In genomic region chr1:56972251-56972949, GRCm38 (mm10) we compare ENCODE assay signal across 8 mouse cellular contexts. TPM values are rescaled to one million over a fixed set of nuclear protein-coding genes. Genes with fewer than 3 reads are reported as not detected.
DNase-seq lines count a peak whose midpoint lies in the region; ATAC-seq lines count a peak whose summit lies in the region.

No protein-coding gene starts in this region.

- DNase-seq in left cerebral cortex, postnatal 4 days = peak; percentile 66
- DNase-seq in left cerebral cortex, adult 11 months (ENCODE audit: low spot score) = no peak
- DNase-seq in cerebellum, adult 11 months = peak; percentile 18
- DNase-seq in gastrocnemius, adult 18-20 months (ENCODE audit: low spot score) = peak; percentile 32
- DNase-seq in hindbrain, embryonic 14.5 days (ENCODE audit: low spot score) = no peak
- peak; percentile 57 for DNase-seq in thymus, postnatal 4 days

- H3K36me3 ChIP-seq in hindbrain, embryonic 14.5 days (replicated peaks; ENCODE audit: control insufficient read depth, insufficient read depth) = no peaks in the 10 kb centered on the region
- no peaks in the 10 kb centered on the region for H3K36me3 ChIP-seq in limb, embryonic 15.5 days
- no peaks in the 10 kb centered on the region for H3K36me3 ChIP-seq in midbrain, embryonic 15.5 days (replicated peaks)

- H3K9ac ChIP-seq in hindbrain, embryonic 14.5 days = peak overlapping the region; percentile 57
- peak overlapping the region; percentile 61 for H3K9ac ChIP-seq in limb, embryonic 15.5 days
- peak overlapping the region; percentile 49 for H3K9ac ChIP-seq in midbrain, embryonic 15.5 days

- peak overlapping the region; percentile 72 for H3K27ac ChIP-seq in hindbrain, embryonic 14.5 days
- peak overlapping the region; percentile 88 for H3K27ac ChIP-seq in limb, embryonic 15.5 days
- peak overlapping the region; percentile 58; the same call in 1 of the 2 replicates for H3K27ac ChIP-seq in midbrain, embryonic 15.5 days

- peak; percentile 55 for ATAC-seq in hindbrain, embryonic 14.5 days (ENCODE audit: low FRiP score)
- ATAC-seq in limb, embryonic 15.5 days (ENCODE audit: insufficient number of reproducible peaks, low FRiP score, low TSS enrichment, low read depth) = peak; percentile 30; the same call in 1 of the 2 replicates
- peak; percentile 63 for ATAC-seq in midbrain, embryonic 15.5 days (replicated peaks)

- peaks cover 68% of the 10 kb centered on the region for H3K27me3 ChIP-seq in hindbrain, embryonic 14.5 days (ENCODE audit: control insufficient read depth, insufficient read depth, low read length)
- H3K27me3 ChIP-seq in limb, embryonic 15.5 days = peaks cover 63% of the 10 kb centered on the region
- peaks cover 54% of the 10 kb centered on the region for H3K27me3 ChIP-seq in midbrain, embryonic 15.5 days (replicated peaks)

- under 1% methylated on average over 76 of the region's 83 CpGs for WGBS in hindbrain, embryonic 14.5 days
- WGBS in limb, embryonic 15.5 days = under 1% methylated on average over 82 of the region's 83 CpGs
- WGBS in midbrain, embryonic 15.5 days = under 1% methylated on average over 81 of the region's 83 CpGs

- intact Hi-C loops in left cerebral cortex, postnatal 4 days (cut with DNase I) = no loop called here

- H3K4me1 ChIP-seq in hindbrain, embryonic 14.5 days (replicated peaks; ENCODE audit: control insufficient read depth, insufficient read depth, low read length) = peaks cover 23% of the 10 kb centered on the region
- H3K4me1 ChIP-seq in limb, embryonic 15.5 days = peaks cover 42% of the 10 kb centered on the region
- H3K4me1 ChIP-seq in midbrain, embryonic 15.5 days = peaks cover 52% of the 10 kb centered on the region

- peak overlapping the region; percentile 62 for H3K4me3 ChIP-seq in hindbrain, embryonic 14.5 days (replicated peaks; ENCODE audit: low read length)
- peak overlapping the region; percentile 70 for H3K4me3 ChIP-seq in limb, embryonic 15.5 days
- peak overlapping the region; percentile 67 for H3K4me3 ChIP-seq in midbrain, embryonic 15.5 days

- H3K4me2 ChIP-seq in hindbrain, embryonic 14.5 days (replicated peaks) = peak overlapping the region; percentile 96
- H3K4me2 ChIP-seq in limb, embryonic 15.5 days = peak overlapping the region; percentile 97
- H3K4me2 ChIP-seq in midbrain, embryonic 15.5 days = peak overlapping the region; percentile 100

- no peaks in the 10 kb centered on the region for H3K9me3 ChIP-seq in hindbrain, embryonic 14.5 days (ENCODE audit: control insufficient read depth, low read length)
- no peaks in the 10 kb centered on the region for H3K9me3 ChIP-seq in limb, embryonic 15.5 days
- H3K9me3 ChIP-seq in midbrain, embryonic 15.5 days = no peaks in the 10 kb centered on the region

RNA-seq across cellular contexts. Expression of gene Satb2, which starts 6.0 kb away (rescaled TPM):
- total RNA-seq in left cerebral cortex, postnatal 4 days (2021) = 100 to 1,000 TPM; 265 to 341 TPM
- under 1 TPM; 0.27 to 0.31 TPM for total RNA-seq in gastrocnemius, adult 18-20 months (2021)
- polyA plus RNA-seq in hindbrain, embryonic 14.5 days (2014; fragmentation: Nextera tagmentation; extraction: Ambion mirVana) = 0.96 and 1.2 TPM in 2 replicates
- 4.3 and 5.6 TPM in 2 replicates for polyA plus RNA-seq in limb, embryonic 15.5 days (2015; fragmentation: Nextera tagmentation; extraction: Ambion mirVana)
- 0.80 and 1.2 TPM in 2 replicates for polyA plus RNA-seq in midbrain, embryonic 15.5 days (2015; fragmentation: Nextera tagmentation; extraction: Ambion mirVana)

Comparison
In these comparisons a context has a peak if more than half of its experiments do, and no peak if none do; other contexts are left out.
1. DNase-seq: peak in left cerebral cortex, postnatal 4 days (single experiment), cerebellum, adult 11 months (single experiment), gastrocnemius, adult 18-20 months (single experiment) and thymus, postnatal 4 days (single experiment); none in left cerebral cortex, adult 11 months (single experiment) and hindbrain, embryonic 14.5 days (single experiment).
2. Peak in every context shown above with its lines, with median percentiles within 50 percentile points of each other: ATAC-seq, H3K27ac ChIP-seq, H3K4me2 ChIP-seq, H3K4me3 ChIP-seq and H3K9ac ChIP-seq.